Mouse (Mus musculus): ENCODE measurements around the gene Ctsm.
"Not testable (repeated sequence)": the region's sequence is repeated elsewhere in the genome, so short reads cannot be mapped to it uniquely, and the experiment has no call there.

The Ctsm gene

GRCm38 (mm10) chr13:61541631-61542030 lies at the start of gene Ctsm:
Gene Ctsm (minus strand): TSS chr13:61541839.
- peak; percentile 89 for DNase-seq

- no peak for DNase-seq
Observed at GRCm38 (mm10) chr13:61570027-61570426, 28.4 kb upstream of the Ctsm start, which contains the start of gene Cts3. Gene Cts3 (minus strand): TSS chr13:61570127.

DNA sequence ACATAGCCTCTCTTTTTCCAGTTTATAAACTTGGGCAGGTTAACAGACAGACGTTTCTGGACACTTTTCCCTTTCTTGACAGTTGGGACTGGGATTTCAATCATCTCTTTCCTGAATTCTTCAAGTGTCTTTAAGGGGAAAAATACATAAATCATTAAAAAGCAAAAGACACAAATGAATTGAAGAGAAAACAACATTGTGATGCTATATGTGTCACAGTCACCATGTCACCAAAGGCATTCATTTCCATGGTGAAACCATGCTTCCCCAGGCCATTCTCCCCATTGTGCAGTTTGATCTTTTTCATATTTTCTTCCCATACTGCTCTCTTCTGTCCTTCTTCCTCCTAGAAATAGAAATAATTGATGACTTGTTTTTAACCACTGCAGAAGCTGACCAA lies 26.4 kb upstream of the Ctsm start, which contains the start of gene Gm49352:
Gene Gm49352 (minus strand): TSS at position 101 of the 400 bp plus-strand sequence.
- not testable (repeated sequence) for DNase-seq

Measured in kidney, adult 9 months (tissue).